Mouse (Mus musculus): ENCODE results near the gene Hdac7. TPM values are rescaled to one million over a fixed set of nuclear protein-coding genes. Genes with fewer than 3 reads are reported as not detected.

Gene Hdac7
- polyA plus RNA-seq, 2 experiments from 2014 or later = 58.8 to 69.5 TPM

Other genes starting within 250 kb of the Hdac7 start
- gene Rpap3, start 138.7 kb downstream of the Hdac7 start, polyA plus RNA-seq (2017; shearing (Covaris generic)) = 10 to 100 TPM; 23.4 to 30.7 TPM
- under 1 TPM in 1 of 2 experiments, not detected in 1; 0.33 TPM for gene Endou, start 113.2 kb downstream of the Hdac7 start, polyA plus RNA-seq (2017; shearing (Covaris generic))
- gene Rapgef3, start 76.5 kb downstream of the Hdac7 start, polyA plus RNA-seq (2017; shearing (Covaris generic)) = not detected
- 10 to 100 TPM; 23.6 to 29.0 TPM for gene Slc48a1, start 66.0 kb downstream of the Hdac7 start, polyA plus RNA-seq (2017; shearing (Covaris generic))
- 1 to 10 TPM in 1 of 2 experiments, under 1 TPM in 1; 0.71 to 1.8 TPM for gene Vdr, start 66.1 kb upstream of the Hdac7 start, polyA plus RNA-seq (2017; shearing (Covaris generic))
- gene Tmem106c, start 119.7 kb upstream of the Hdac7 start, polyA plus RNA-seq (2017; shearing (Covaris generic)) = 10 to 100 TPM; 23.5 to 25.5 TPM
- gene Col2a1, start 160.2 kb upstream of the Hdac7 start, polyA plus RNA-seq (2017; shearing (Covaris generic)) = under 1 TPM in 1 of 2 experiments, not detected in 1; 0.25 TPM
- gene Pfkm, start 248.1 kb upstream of the Hdac7 start, polyA plus RNA-seq (2017; shearing (Covaris generic)) = 1 to 10 TPM; 5.0 to 6.8 TPM
- gene Senp1, start 249.2 kb upstream of the Hdac7 start, polyA plus RNA-seq (2017; shearing (Covaris generic)) = 10 to 100 TPM; 27.5 to 31.6 TPM